Mouse (Mus musculus): Measurements from ENCODE around the gene Sptbn1.
A peak's percentile ranks its signal among the peaks of the same experiment; 100 is the strongest.

Gene Sptbn1

GRCm38 (mm10) chr11:30164515-30165214 is 103.3 kb downstream of the Sptbn1 start:
- no peak for DNase-seq

DNA sequence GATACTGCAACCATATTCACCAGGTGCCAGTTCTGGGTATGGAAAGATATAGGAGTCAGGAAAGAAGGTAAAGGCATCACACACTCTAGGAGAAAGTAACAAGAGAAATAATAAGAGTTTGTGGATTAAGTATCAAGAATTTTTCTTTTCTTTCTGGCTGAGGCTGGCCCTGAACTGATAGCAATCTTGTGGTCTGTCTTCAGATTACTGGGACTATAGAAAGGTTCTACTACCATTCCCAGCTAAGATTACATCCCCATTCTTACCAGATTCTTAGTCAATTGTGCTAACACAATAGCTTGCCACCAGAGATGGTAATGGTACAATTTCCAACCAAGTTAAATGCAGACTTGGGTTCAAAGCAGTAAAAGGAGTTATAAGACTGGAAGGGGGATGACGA is 104.1 kb downstream of the Sptbn1 start:
- no peak for DNase-seq

- no peak for DNase-seq
Measured at GRCm38 (mm10) chr11:30163081-30163480, 104.9 kb downstream of the Sptbn1 start.

DNA sequence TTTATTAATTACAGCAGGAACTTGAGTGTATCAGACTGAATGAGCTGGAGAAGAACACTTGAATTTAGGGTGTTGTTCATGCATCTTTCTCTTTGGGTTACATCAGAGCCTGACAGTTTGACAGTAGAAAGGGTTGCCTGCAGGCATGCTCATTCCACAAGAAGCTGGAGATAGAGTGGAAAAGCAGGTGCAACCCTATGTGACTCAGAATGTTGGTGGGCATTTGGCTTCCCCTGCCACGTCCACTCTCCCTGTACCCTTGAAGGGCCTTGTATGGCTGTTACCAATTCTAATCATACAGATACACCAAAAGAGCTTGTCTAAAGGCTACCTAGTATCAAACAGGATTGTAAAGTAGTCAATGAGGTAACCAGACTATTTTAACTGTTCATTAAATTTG is 106.2 kb downstream of the Sptbn1 start:
- DNase-seq: no peak

- DNase-seq: peak; percentile 80
Measured at GRCm38 (mm10) chr11:30161173-30161650, 106.8 kb downstream of the Sptbn1 start.

GRCm38 (mm10) chr11:30160625-30161172 is 107.3 kb downstream of the Sptbn1 start:
- peak; percentile 15 for DNase-seq

DNA sequence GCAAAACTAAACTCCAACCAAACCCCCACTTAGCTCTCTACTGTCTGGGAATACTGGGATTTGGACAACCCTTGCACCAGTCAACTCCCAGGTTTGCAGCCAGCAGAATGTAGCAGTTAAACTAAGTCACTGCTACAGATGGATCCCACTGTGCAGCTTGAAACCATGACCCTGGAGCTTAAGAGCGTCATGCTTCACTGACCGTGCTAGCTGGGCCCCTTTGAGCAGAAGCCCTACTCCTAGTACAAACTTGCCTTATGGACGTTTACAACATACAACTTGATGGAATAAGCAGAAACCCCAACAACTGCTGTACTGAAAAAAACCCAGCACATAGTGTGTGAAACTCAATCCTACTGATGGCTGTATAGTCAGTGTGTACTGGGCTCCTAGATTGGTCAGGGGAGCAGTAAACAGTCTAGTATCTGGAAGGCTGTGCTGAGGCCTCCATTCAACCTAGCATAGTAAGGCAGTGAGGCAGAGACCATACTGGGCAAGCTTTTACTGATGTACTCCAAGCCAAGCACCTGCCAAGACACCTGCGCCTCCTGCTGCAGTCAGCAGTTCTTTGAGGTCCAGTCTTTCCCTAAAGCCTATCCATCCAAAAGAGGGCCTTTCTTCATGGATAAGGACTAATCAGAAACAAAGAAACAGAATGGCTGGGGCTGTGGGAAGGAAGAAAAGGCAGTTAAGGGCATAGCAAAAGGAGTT is 108.3 kb downstream of the Sptbn1 start:
- peak; percentile 26 for DNase-seq

GRCm38 (mm10) chr11:30158028-30158700 is 109.8 kb downstream of the Sptbn1 start:
- DNase-seq: peak; percentile 73

DNA sequence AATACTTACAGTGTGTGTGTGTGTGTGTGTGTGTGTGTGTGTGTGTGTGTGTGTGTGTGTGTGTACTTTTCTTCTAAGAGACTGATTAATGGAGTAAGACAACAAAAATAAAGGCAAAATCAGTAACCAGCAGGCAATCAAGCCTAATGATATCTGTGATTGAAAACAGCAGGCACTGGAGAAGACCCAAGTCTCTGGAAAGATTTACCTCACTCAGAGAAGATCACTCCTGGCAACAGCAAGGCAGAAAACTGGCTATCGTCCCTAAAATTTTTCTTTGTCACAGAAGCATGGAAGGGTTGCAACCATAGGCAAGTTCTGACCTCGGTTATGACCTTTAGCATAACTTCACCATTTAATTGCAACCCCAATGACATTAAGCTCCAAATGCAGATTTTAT is 112.1 kb downstream of the Sptbn1 start:
- no peak for DNase-seq

GRCm38 (mm10) chr11:30154980-30155379 is 113.0 kb downstream of the Sptbn1 start:
- no peak for DNase-seq

- no peak for DNase-seq
Measured at GRCm38 (mm10) chr11:30148888-30149287, 119.1 kb downstream of the Sptbn1 start.

- no peak for DNase-seq
Measured at GRCm38 (mm10) chr11:30148378-30148777, 119.6 kb downstream of the Sptbn1 start.

DNA sequence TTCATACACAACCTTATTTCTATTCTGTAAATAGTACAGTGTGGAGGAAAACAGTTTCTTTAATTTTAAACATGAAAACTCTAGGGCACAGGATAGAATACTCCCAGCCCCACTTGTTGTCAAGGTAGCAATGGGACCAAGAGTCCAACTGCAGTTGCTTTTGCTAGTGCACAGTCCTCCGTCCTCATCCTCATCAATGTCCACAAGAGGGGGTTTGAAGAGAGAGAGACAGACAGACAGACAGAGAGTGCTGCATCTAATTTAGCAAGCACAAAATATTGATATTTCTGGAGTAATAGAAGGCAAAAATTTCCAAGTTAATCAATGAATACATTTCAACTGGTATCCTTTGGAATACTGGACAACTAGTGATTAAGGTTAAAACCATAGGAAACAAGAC is 120.1 kb downstream of the Sptbn1 start:
- no peak for DNase-seq

- DNase-seq: no peak
Measured at GRCm38 (mm10) chr11:30143090-30143489, 124.9 kb downstream of the Sptbn1 start.

DNA sequence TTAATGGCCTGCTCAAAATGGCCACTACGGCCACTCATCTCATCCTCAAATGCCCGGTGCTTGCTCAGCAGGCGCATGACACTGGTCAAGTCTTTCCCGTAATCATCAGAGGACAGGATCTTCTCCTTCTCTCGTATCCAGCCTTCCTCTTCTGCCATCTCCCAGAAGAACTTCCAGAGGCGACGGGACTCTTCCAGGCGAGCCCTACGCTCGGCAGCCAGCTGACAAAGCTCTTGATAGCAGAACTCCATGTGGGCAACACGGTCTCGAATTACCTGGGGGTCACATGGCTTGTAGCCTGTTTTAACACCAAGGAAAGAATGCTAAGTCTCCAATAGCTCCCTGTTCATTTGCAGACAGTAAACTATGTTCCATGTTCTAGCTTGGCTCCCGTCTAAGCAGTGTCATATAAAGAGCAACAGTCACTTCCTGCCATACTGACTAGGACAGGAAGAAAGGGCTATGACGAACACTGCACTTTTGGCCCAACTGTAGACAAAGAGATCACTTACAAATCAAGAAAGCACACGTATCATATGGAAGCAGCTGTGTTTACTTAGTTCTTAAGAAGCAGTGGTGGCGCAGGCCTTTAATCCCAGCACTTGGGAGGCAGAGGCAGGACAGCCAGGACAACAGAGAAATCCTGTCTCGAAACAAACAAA is 128.7 kb downstream of the Sptbn1 start:
- no peak for DNase-seq

GRCm38 (mm10) chr11:30137081-30137480 is 130.9 kb downstream of the Sptbn1 start:
- DNase-seq: no peak

GRCm38 (mm10) chr11:30134058-30134457 is 133.9 kb downstream of the Sptbn1 start:
- DNase-seq: no peak

GRCm38 (mm10) chr11:30132581-30132980 is 135.4 kb downstream of the Sptbn1 start:
- no peak for DNase-seq

GRCm38 (mm10) chr11:30131640-30132039 is 136.3 kb downstream of the Sptbn1 start:
- DNase-seq: no peak

- DNase-seq: no peak
Measured at GRCm38 (mm10) chr11:30129339-30129738, 138.6 kb downstream of the Sptbn1 start.

GRCm38 (mm10) chr11:30126840-30127239 is 141.1 kb downstream of the Sptbn1 start:
- no peak for DNase-seq

- no peak for DNase-seq
Measured at GRCm38 (mm10) chr11:30118038-30118437, 149.9 kb downstream of the Sptbn1 start.

- no peak for DNase-seq
Measured at GRCm38 (mm10) chr11:30113631-30114030, 154.3 kb downstream of the Sptbn1 start.

Data from cerebellum, adult 11 months (tissue).